Mouse (Mus musculus) heart, postnatal 4 days (tissue): ENCODE results near the gene Olfr133. TPM values are rescaled to one million over a fixed set of nuclear protein-coding genes. Genes with fewer than 3 reads are reported as not detected.
"Not testable (repeated sequence)": the region's sequence is repeated elsewhere in the genome, so short reads cannot be mapped to it uniquely, and the experiment has no call there.

Experiments
- DNase-seq: peaks from one replicate; pipeline ENCODE4 v3.0.0; 2021
- total RNA-seq, 2 experiments: library from RNA; stranded (reverse); gene quantifications; 2 replicates each; pipeline ENCODE4 v1.2.3; 2021

The Olfr133 gene
- not detected for total RNA-seq

DNA sequence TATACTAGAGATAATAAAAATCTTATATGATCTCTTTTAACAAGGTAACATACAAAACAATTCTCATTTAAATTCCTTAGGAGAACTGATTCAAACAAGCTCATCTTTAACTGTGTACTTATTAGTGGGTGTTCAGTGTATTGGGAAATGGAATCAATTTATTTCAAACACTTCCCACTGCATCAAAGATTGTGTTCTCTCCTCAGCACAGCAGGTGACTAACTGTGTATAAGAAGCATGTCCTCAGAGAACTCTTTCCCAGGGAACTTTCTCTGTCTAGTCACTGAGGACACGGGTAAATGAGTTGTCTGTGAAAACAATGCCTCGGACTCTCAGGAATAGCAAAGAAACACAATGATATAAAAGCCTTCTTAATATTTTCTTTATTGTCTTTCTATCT, at the start of gene Olfr133:
Gene Olfr133 (plus strand): TSS at position 301 of the 400 bp plus-strand sequence.
- DNase-seq: no peak

- DNase-seq: not testable (repeated sequence)
These were observed 20.9 kb upstream of the Olfr133 start for GRCm38 (mm10) chr17:38124199-38124598.

GRCm38 (mm10) chr17:38125371-38125770, 19.7 kb upstream of the Olfr133 start:
- not testable (repeated sequence) for DNase-seq

GRCm38 (mm10) chr17:38134426-38134825, 10.7 kb upstream of the Olfr133 start, which contains the start of gene Olfr132:
Gene Olfr132 (minus strand): TSS chr17:38134526.
- no peak for DNase-seq

GRCm38 (mm10) chr17:38171088-38171487, 26.0 kb downstream of the Olfr133 start, which contains the start of gene Olfr134:
Gene Olfr134 (plus strand): TSS chr17:38171388.
- DNase-seq: no peak

Other genes starting within 250 kb of the Olfr133 start
- not detected for gene Olfr127, start 244.8 kb upstream of the Olfr133 start, total RNA-seq
- not detected for gene Olfr128, start 224.7 kb upstream of the Olfr133 start, total RNA-seq
- gene Olfr761, start 192.2 kb upstream of the Olfr133 start, total RNA-seq: not detected
- gene Olfr129, start 85.2 kb upstream of the Olfr133 start, total RNA-seq: not detected
- gene Olfr130, start 81.4 kb upstream of the Olfr133 start, total RNA-seq: not detected
- gene Olfr131, start 56.6 kb upstream of the Olfr133 start, total RNA-seq: not detected
- not detected for gene Olfr132, start 10.8 kb upstream of the Olfr133 start, total RNA-seq
- gene Olfr134, start 26.1 kb downstream of the Olfr133 start, total RNA-seq: not detected
- gene Olfr135, start 59.1 kb downstream of the Olfr133 start, total RNA-seq: not detected
- not detected for gene Olfr138, start 115.8 kb downstream of the Olfr133 start, total RNA-seq
- not detected for gene Olfr137, start 162.3 kb downstream of the Olfr133 start, total RNA-seq
- gene Olfr136, start 184.6 kb downstream of the Olfr133 start, total RNA-seq: not detected